Mouse (Mus musculus) intestine, embryonic 14.5 days (tissue): ENCODE measurements around the gene Ciao2b. TPM values are rescaled to one million over a fixed set of nuclear protein-coding genes. Genes with fewer than 3 reads are reported as not detected.
"Not testable (repeated sequence)": the region's sequence is repeated elsewhere in the genome, so short reads cannot be mapped to it uniquely, and the experiment has no call there.

Experiments used
- ATAC-seq: fragments of 200-750 bp; cut with Nextera tagmentation; replicated peaks from 2 replicates; pipeline ENCODE4 v1.8.0; 2017; ENCODE audit warnings: low read depth, moderate number of reproducible peaks, moderate TSS enrichment, moderate library complexity; ENCODE audit not compliant: low FRiP score, low TSS enrichment
- DNase-seq: peaks from one replicate; pipeline ENCODE4 v3.0.0-alpha.2; 2018; ENCODE audit warnings: low spot score
- H3K27ac ChIP-seq: fragments of 300-500 bp; sonication (generic); 2 replicates; pipeline ENCODE4 v1.5.1; 2014; ENCODE audit warnings: low read depth, mild to moderate bottlenecking, control low read depth
- H3K27me3 ChIP-seq: fragments of 300-500 bp; sonication (generic); replicated peaks from 2 replicates; pipeline ENCODE4 v1.6.1; 2014; ENCODE audit warnings: low read length, control low read depth; ENCODE audit not compliant: control insufficient read depth, insufficient read depth
- H3K36me3 ChIP-seq: fragments of 300-500 bp; sonication (generic); 2 replicates; pipeline ENCODE4 v1.6.1; 2014; ENCODE audit warnings: low read length, control low read depth; ENCODE audit not compliant: control insufficient read depth, insufficient read depth
- H3K4me1 ChIP-seq: fragments of 300-500 bp; sonication (generic); replicated peaks from 2 replicates; pipeline ENCODE4 v1.6.1; 2014; ENCODE audit warnings: low read length, control low read depth, mixed read lengths; ENCODE audit not compliant: control insufficient read depth, insufficient read depth
- H3K4me2 ChIP-seq: fragments of 300-500 bp; sonication (generic); 2 replicates; pipeline ENCODE4 v1.6.1; 2014; ENCODE audit warnings: low read length
- H3K4me3 ChIP-seq: fragments of 300-500 bp; sonication (generic); 2 replicates; pipeline ENCODE4 v1.5.1; 2014; ENCODE audit warnings: low read depth, low read length, control low read depth, mixed read lengths
- H3K9ac ChIP-seq: fragments of 300-500 bp; sonication (generic); 2 replicates; pipeline ENCODE4 v1.6.1; 2014; ENCODE audit warnings: mild to moderate bottlenecking, low read length
- H3K9me3 ChIP-seq: fragments of 300-500 bp; sonication (generic); 2 replicates; pipeline ENCODE4 v1.6.1; 2016; ENCODE audit warnings: low read length, control low read depth; ENCODE audit not compliant: control insufficient read depth
- WGBS: fragments of 180-500 bp; shearing (Covaris S2); extraction: QIAGEN DNeasy Blood & Tissue Kit; methylation state at CpG from one replicate; pipeline ENCODE4 v1.1.7; 2014; 5-methylcytosine and 5-hydroxymethylcytosine counted together
- polyA plus RNA-seq: library from polyadenylated mRNA; unstranded; fragments of >200 nt; fragmentation: Nextera tagmentation; extraction: Ambion mirVana; gene quantifications from 2 replicates; pipeline ENCODE4 v1.2.1, GENCODE M21; 2014

Ciao2b gene
- 86.7 and 92.2 TPM in 2 replicates for polyA plus RNA-seq

GRCm38 (mm10) chr8:104641426-104642323, at the start of gene Ciao2b:
Gene Ciao2b (minus strand): TSS chr8:104641965.
- Histone ChIP-seq H3K36me3 (peaks cover 27% of the 10 kb centered on the region), H3K27ac (peak within 1 kb of the TSS; percentile 43), H3K4me2 (peak within 1 kb of the TSS; percentile 80), H3K9me3 (no peaks in the 10 kb centered on the region), H3K4me3 (peak within 1 kb of the TSS; percentile 88), H3K27me3 (no peaks in the 10 kb centered on the region), H3K9ac (peak within 1 kb of the TSS; percentile 75), H3K4me1 (peaks cover 15% of the 10 kb centered on the region)
- ATAC-seq = peak; percentile 93
- peak; percentile 96 for DNase-seq
- under 1% methylated on average over 66 of the region's 66 CpGs for WGBS

GRCm38 (mm10) chr8:104688433-104688832, 46.7 kb upstream of the Ciao2b start:
- Histone ChIP-seq H3K27ac (no peak overlapping the region), H3K27me3 (no peaks in the 10 kb centered on the region), H3K36me3 (no peaks in the 10 kb centered on the region), H3K9ac (no peak overlapping the region), H3K9me3 (no peaks in the 10 kb centered on the region), H3K4me3 (no peak overlapping the region), H3K4me2 (no peak overlapping the region), H3K4me1 (no peaks in the 10 kb centered on the region)
- 44% methylated on average over 4 of the region's 4 CpGs for WGBS
- DNase-seq (no peak), ATAC-seq (no peak)

DNA sequence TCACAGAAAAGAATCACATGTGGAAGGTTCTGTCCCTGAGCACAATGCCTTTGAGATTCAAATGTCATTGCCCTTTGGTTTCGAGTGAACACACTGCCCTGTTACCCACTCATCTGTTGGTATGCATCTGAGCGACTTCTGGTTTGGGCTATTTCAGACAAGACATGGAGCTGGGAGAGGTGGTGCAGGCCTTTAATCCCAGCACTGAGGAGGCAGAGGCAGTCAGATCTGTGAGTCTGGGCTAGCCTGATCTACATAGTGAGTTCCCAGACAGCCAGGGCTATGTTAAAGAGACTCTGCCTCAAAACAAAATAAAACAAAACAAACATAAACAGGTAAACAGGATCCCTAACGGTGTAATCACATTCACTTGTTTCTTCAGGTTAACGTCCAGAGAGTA, 13.8 kb upstream of the Ciao2b start:
- Histone ChIP-seq H3K4me2 (no peak overlapping the region), H3K36me3 (no peaks in the 10 kb centered on the region), H3K4me3 (no peak overlapping the region), H3K27ac (no peak overlapping the region), H3K9me3 (no peaks in the 10 kb centered on the region), H3K9ac (no peak overlapping the region), H3K27me3 (no peaks in the 10 kb centered on the region), H3K4me1 (no peaks in the 10 kb centered on the region)
- DNase-seq (peak; percentile 32), ATAC-seq (no peak)
- WGBS = 76% methylated on average over 4 of the region's 4 CpGs

- no peaks in the 10 kb centered on the region for H3K27me3 ChIP-seq
- ATAC-seq (peak; percentile 58), DNase-seq (peak; percentile 67)
- no peak overlapping the region for H3K9ac ChIP-seq
- H3K36me3 ChIP-seq = no peaks in the 10 kb centered on the region
- H3K27ac ChIP-seq = no peak overlapping the region
- H3K4me2 ChIP-seq = no peak overlapping the region
- no peaks in the 10 kb centered on the region for H3K4me1 ChIP-seq
- H3K9me3 ChIP-seq = no peaks in the 10 kb centered on the region
- no peak overlapping the region for H3K4me3 ChIP-seq
- whole genome bisulfite sequencing = 8% methylated on average over 3 of the region's 3 CpGs
Observed at GRCm38 (mm10) chr8:104654984-104655383, 13.2 kb upstream of the Ciao2b start.

DNA sequence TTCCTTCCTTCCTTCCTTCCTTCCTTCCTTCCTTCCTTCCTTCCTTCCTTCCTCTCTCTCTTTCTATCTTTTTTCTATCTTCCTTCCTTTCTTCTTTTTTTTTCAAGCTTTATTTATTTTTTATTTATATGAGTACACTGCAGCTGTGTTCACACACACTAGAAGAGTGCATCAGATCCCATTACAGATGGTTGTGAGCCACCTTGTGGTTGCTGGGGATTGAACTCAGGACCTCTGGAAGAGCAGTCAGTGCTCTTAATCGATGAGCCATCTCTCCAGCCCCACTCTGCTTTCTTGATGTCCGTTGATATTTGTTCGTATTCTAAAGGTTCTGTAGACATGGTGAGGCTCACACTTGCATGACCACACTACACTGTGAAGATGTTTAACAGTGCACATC, 2.4 kb upstream of the Ciao2b start:
- H3K4me2 ChIP-seq, H3K4me3 ChIP-seq, H3K27ac ChIP-seq, H3K9ac ChIP-seq, H3K36me3 ChIP-seq, ATAC-seq, H3K9me3 ChIP-seq, H3K27me3 ChIP-seq: not testable (repeated sequence)
- 66% methylated on average over 3 of the region's 3 CpGs for WGBS
- H3K4me1 ChIP-seq = peaks cover 15% of the 10 kb centered on the region
- peak; percentile 13 for DNase-seq

DNA sequence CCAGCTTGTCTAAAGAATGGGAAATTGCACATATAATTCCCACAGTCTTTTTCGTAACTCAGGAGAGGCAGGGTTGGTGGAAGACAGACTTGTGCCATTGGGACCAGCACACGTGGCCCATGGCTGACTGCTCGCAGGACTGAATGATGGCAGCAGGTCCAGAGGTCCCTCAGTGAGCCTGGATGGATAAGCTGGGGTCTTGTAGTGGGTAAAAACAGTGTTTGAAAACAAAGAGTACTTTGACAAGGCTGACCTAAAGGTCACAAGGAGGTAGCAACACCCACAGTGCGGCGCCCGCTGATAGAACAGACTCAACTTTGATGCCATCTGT, 524 bp upstream of the Ciao2b start:
- peak overlapping the region; percentile 80 for H3K4me2 ChIP-seq
- peaks cover 27% of the 10 kb centered on the region for H3K36me3 ChIP-seq
- H3K9me3 ChIP-seq = no peaks in the 10 kb centered on the region
- H3K9ac ChIP-seq = peak overlapping the region; percentile 75
- peak overlapping the region; percentile 43 for H3K27ac ChIP-seq
- no peaks in the 10 kb centered on the region for H3K27me3 ChIP-seq
- peaks cover 15% of the 10 kb centered on the region for H3K4me1 ChIP-seq
- DNase-seq (no peak), ATAC-seq (no peak)
- peak overlapping the region; percentile 88 for H3K4me3 ChIP-seq
- 73% methylated on average over 6 of the region's 6 CpGs for WGBS

GRCm38 (mm10) chr8:104640831-104641370, 864 bp downstream of the Ciao2b start:
- Histone ChIP-seq H3K9ac (peak overlapping the region; percentile 75), H3K4me3 (peak overlapping the region; percentile 88), H3K4me1 (peaks cover 15% of the 10 kb centered on the region), H3K27me3 (no peaks in the 10 kb centered on the region), H3K27ac (0 out of 2 replicates have a peak overlapping the region, but pooled peaks have one; percentile 43), H3K9me3 (no peaks in the 10 kb centered on the region), H3K36me3 (peaks cover 27% of the 10 kb centered on the region), H3K4me2 (peak overlapping the region; percentile 80)
- ATAC-seq (no peak), DNase-seq (no peak)
- 8% methylated on average over 25 of the region's 25 CpGs for WGBS

DNA sequence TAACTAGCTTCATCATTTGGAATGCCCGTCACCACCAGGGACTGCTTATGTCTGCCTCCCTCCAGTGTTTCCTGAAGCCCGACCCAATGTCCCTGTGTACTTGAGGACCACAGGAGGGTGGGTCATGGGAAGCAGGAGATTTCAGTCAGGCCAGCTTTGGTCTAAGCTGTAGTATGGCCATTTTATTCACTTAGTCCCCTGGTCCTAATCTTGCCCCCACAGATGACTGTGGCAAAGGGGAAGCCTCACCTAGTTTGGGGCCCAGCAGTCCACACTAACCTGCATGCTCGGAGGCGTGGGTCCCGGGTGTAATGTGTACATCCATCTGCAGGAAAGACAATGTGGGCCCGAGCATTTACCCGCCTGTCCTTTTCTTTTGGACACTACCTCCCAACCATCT, 1.5 kb downstream of the Ciao2b start:
- ATAC-seq = no peak
- Histone ChIP-seq H3K36me3 (peaks cover 30% of the 10 kb centered on the region), H3K9ac (peak overlapping the region; percentile 75; the same call in 1 of the 2 replicates), H3K9me3 (no peaks in the 10 kb centered on the region), H3K4me1 (peaks cover 15% of the 10 kb centered on the region), H3K27me3 (no peaks in the 10 kb centered on the region), H3K4me3 (peak overlapping the region; percentile 88; the same call in 1 of the 2 replicates), H3K4me2 (peak overlapping the region; percentile 80), H3K27ac (no peak overlapping the region)
- 75% methylated on average over 7 of the region's 7 CpGs for WGBS
- no peak for DNase-seq
